Mouse (Mus musculus) intestine, postnatal 0 days (tissue): ENCODE results near the gene Cdkn2aipnl. TPM values are rescaled to one million over a fixed set of nuclear protein-coding genes. Genes with fewer than 3 reads are reported as not detected.

Experiments
- ATAC-seq: fragments of 200-750 bp; cut with Nextera tagmentation; 2 replicates; pipeline ENCODE4 v1.8.0; 2017; ENCODE audit warnings: mild to moderate bottlenecking, moderate TSS enrichment, moderate library complexity
- H3K27ac ChIP-seq: fragments of 300-500 bp; sonication (generic); 2 replicates; pipeline ENCODE4 v1.5.1; 2014; ENCODE audit warnings: mild to moderate bottlenecking, low read depth, low read length, moderate library complexity
- H3K27me3 ChIP-seq: fragments of 300-500 bp; sonication (generic); replicated peaks from 2 replicates; pipeline ENCODE4 v1.6.1; 2014; ENCODE audit warnings: low read length, mixed read lengths; ENCODE audit not compliant: control insufficient read depth, insufficient read depth
- H3K36me3 ChIP-seq: fragments of 300-500 bp; sonication (generic); 2 replicates; pipeline ENCODE4 v1.6.1; 2014; ENCODE audit warnings: mild to moderate bottlenecking, moderate library complexity; ENCODE audit not compliant: control insufficient read depth, insufficient read depth
- H3K4me1 ChIP-seq: fragments of 300-500 bp; sonication (generic); replicated peaks from 2 replicates; pipeline ENCODE4 v1.6.1; 2014; ENCODE audit warnings: antibody characterized with exemption, low read length, mixed read lengths; ENCODE audit not compliant: control insufficient read depth, insufficient read depth
- H3K4me2 ChIP-seq: fragments of 300-500 bp; sonication (generic); replicated peaks from 2 replicates; pipeline ENCODE4 v1.6.1; 2014; ENCODE audit warnings: low read depth, mild to moderate bottlenecking, moderate library complexity
- H3K4me3 ChIP-seq: fragments of 300-500 bp; sonication (generic); 2 replicates; pipeline ENCODE4 v1.5.1; 2014; ENCODE audit warnings: low read depth, low read length
- H3K9ac ChIP-seq: fragments of 300-500 bp; sonication (generic); 2 replicates; pipeline ENCODE4 v1.6.1; 2014; ENCODE audit warnings: mild to moderate bottlenecking, low read depth, low read length
- H3K9me3 ChIP-seq: fragments of 300-500 bp; sonication (generic); 2 replicates; pipeline ENCODE4 v1.6.1; 2016; ENCODE audit warnings: mixed run types; ENCODE audit not compliant: control insufficient read depth
- CTCF ChIP-seq: sonication (generic); IDR thresholded peaks from 2 replicates; pipeline ENCODE4 v1.5.1; 2016; ENCODE audit warnings: low read depth, mild to moderate bottlenecking, control low read depth, antibody characterized with exemption, moderate library complexity
- WGBS: fragments of 180-500 bp; shearing (Covaris S2); extraction: QIAGEN DNeasy Blood & Tissue Kit; methylation state at CpG from one replicate; pipeline ENCODE4 v1.1.7; 2014; 5-methylcytosine and 5-hydroxymethylcytosine counted together
- polyA plus RNA-seq: library from polyadenylated mRNA; unstranded; fragments of >200 nt; fragmentation: Nextera tagmentation; extraction: Ambion mirVana; gene quantifications from 2 replicates; pipeline ENCODE4 v1.2.1, GENCODE M21; 2015

Gene Cdkn2aipnl
- polyA plus RNA-seq, 1 experiment from 2014 or later: 49.0 TPM

- Histone ChIP-seq H3K27me3 (no peaks in the 10 kb centered on the region), H3K4me1 (no peaks in the 10 kb centered on the region), H3K9me3 (no peaks in the 10 kb centered on the region), H3K27ac (no peak overlapping the region), H3K36me3 (peaks cover 12% of the 10 kb centered on the region; the same call in 1 of the 2 replicates), H3K4me3 (no peak overlapping the region), H3K9ac (no peak overlapping the region), H3K4me2 (peak overlapping the region; percentile 72; the same call in 1 of the 2 replicates)
- no peak for TF ChIP-seq CTCF
- 75% methylated on average over 10 of the region's 10 CpGs for WGBS
- ATAC-seq: no peak
Measured at GRCm38 (mm10) chr11:52001341-52001740, 33.9 kb downstream of the Cdkn2aipnl start.

GRCm38 (mm10) chr11:52001861-52002260, 34.4 kb downstream of the Cdkn2aipnl start:
- ATAC-seq: no peak
- Histone ChIP-seq H3K9ac (no peak overlapping the region), H3K4me2 (no peak overlapping the region), H3K4me3 (no peak overlapping the region), H3K27me3 (no peaks in the 10 kb centered on the region), H3K27ac (no peak overlapping the region), H3K4me1 (no peaks in the 10 kb centered on the region), H3K9me3 (no peaks in the 10 kb centered on the region), H3K36me3 (peaks cover 9% of the 10 kb centered on the region; the same call in 1 of the 2 replicates)
- 93% methylated on average over 8 of the region's 8 CpGs for WGBS
- no peak for TF ChIP-seq CTCF

GRCm38 (mm10) chr11:52002842-52003504, 35.5 kb downstream of the Cdkn2aipnl start:
- Histone ChIP-seq H3K27ac (peak overlapping the region; percentile 93), H3K4me3 (peak overlapping the region; percentile 81), H3K9me3 (no peaks in the 10 kb centered on the region), H3K36me3 (no peaks in the 10 kb centered on the region), H3K4me1 (no peaks in the 10 kb centered on the region), H3K27me3 (no peaks in the 10 kb centered on the region), H3K9ac (0 out of 2 replicates have a peak overlapping the region, but pooled peaks have one; percentile 85), H3K4me2 (peak overlapping the region; percentile 77)
- TF ChIP-seq CTCF: no peak; the same call in 1 of the 2 replicates
- no peak for ATAC-seq
- 65% methylated on average over 13 of the region's 13 CpGs for WGBS

- H3K36me3 ChIP-seq: no peaks in the 10 kb centered on the region
- no peaks in the 10 kb centered on the region for H3K9me3 ChIP-seq
- H3K4me1 ChIP-seq: no peaks in the 10 kb centered on the region
- WGBS: 12% methylated on average over 4 of the region's 4 CpGs
- H3K27ac ChIP-seq: peak overlapping the region; percentile 93
- H3K27me3 ChIP-seq: no peaks in the 10 kb centered on the region
- H3K9ac ChIP-seq: peak overlapping the region; percentile 85
- H3K4me2 ChIP-seq: peak overlapping the region; percentile 77
- ATAC-seq: no peak
- TF ChIP-seq CTCF: no peak
- H3K4me3 ChIP-seq: peak overlapping the region; percentile 81
Measured at GRCm38 (mm10) chr11:52003505-52003771, 36.0 kb downstream of the Cdkn2aipnl start.

- no peaks in the 10 kb centered on the region for H3K36me3 ChIP-seq
- H3K4me2 ChIP-seq: peak within 1 kb of the TSS; percentile 77
- WGBS: under 1% methylated on average over 51 of the region's 51 CpGs
- no peak for TF ChIP-seq CTCF
- ATAC-seq: peak; percentile 87
- no peaks in the 10 kb centered on the region for H3K27me3 ChIP-seq
- no peaks in the 10 kb centered on the region for H3K9me3 ChIP-seq
- H3K27ac ChIP-seq: peak within 1 kb of the TSS; percentile 93
- H3K4me1 ChIP-seq: no peaks in the 10 kb centered on the region
- peak within 1 kb of the TSS; percentile 81 for H3K4me3 ChIP-seq
- H3K9ac ChIP-seq: peak within 1 kb of the TSS; percentile 85
Measured at GRCm38 (mm10) chr11:52003772-52004528, 36.5 kb downstream of the Cdkn2aipnl start, which contains the start of gene Cdkl3. Cdkl3 (plus strand) TSS chr11:52004221.

- Histone ChIP-seq H3K9me3 (no peaks in the 10 kb centered on the region), H3K36me3 (no peaks in the 10 kb centered on the region), H3K27me3 (no peaks in the 10 kb centered on the region), H3K9ac (no peak overlapping the region), H3K4me1 (no peaks in the 10 kb centered on the region), H3K4me2 (no peak overlapping the region), H3K27ac (no peak overlapping the region), H3K4me3 (no peak overlapping the region)
- ATAC-seq: no peak
- 40% methylated on average over 2 of the region's 2 CpGs for WGBS
- TF ChIP-seq CTCF: 0 out of 2 replicates have a peak, but pooled peaks have one; percentile 7
Measured at GRCm38 (mm10) chr11:52005586-52005985, 38.1 kb downstream of the Cdkn2aipnl start.
